Mouse (Mus musculus): Measurements from ENCODE around the gene Ppara. TPM values are rescaled to one million over a fixed set of nuclear protein-coding genes. Genes with fewer than 3 reads are reported as not detected.

The Ppara gene
- not detected in 3 replicates for total RNA-seq (2017)

DNA sequence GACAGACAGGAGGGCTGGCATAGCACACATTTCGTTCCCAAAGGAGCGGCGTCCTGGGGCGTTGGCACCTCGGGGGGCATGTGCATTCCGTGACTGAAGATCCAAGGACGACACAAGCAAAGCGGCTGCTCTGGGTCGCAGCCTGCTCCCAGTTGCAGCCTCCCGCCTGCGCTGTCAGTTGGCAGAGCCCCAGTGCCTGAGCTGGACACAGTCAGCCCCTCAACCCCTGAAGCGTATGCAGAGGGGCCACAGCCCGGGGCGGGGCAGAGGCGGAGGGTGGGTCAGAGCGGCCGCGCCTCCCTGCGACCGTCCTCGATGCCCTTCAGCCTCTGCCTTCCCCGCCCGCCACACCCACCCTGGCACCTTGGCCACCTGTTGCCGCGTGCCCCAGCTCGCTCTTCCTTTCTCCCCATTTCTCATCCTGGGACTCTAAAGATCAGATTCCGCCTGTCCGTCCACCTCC is at the start of gene Ppara:
Ppara (plus strand) TSS at position 413 of the 463 bp plus-strand sequence.
- no peak for ATAC-seq (replicated peaks; ENCODE audit: insufficient number of reproducible peaks, low FRiP score, low TSS enrichment, poor library complexity, severe bottlenecking)

GRCm38 (mm10) chr15:85686641-85687395 is 48.0 kb upstream of the Ppara start:
- ATAC-seq (replicated peaks; ENCODE audit: insufficient number of reproducible peaks, low FRiP score, low TSS enrichment, poor library complexity, severe bottlenecking): no peak

GRCm38 (mm10) chr15:85687630-85688410 is 47.0 kb upstream of the Ppara start:
- no peak for ATAC-seq (replicated peaks; ENCODE audit: insufficient number of reproducible peaks, low FRiP score, low TSS enrichment, poor library complexity, severe bottlenecking)

DNA sequence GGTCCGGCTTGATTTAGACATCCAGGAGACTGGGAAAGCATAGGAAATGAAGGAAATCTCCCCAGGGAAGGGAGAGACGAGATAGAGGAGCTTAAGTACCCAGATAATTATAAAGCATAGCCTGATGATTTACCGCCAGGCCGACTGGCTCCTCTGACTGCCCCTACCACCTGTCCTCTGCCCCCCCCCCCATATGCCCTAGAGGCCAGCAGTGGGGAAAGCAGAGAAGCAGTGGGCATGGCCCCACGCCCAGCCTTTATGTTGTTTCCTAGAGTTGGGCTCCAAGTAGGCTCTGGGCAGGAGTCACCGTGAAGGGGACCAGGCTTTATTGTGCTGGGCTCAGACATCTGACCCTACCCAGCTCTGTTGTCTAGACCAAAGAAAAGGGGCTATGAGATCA is 46.0 kb upstream of the Ppara start:
- no peak for ATAC-seq (replicated peaks; ENCODE audit: insufficient number of reproducible peaks, low FRiP score, low TSS enrichment, poor library complexity, severe bottlenecking)

GRCm38 (mm10) chr15:85689523-85689922 is 45.3 kb upstream of the Ppara start:
- ATAC-seq (replicated peaks; ENCODE audit: insufficient number of reproducible peaks, low FRiP score, low TSS enrichment, poor library complexity, severe bottlenecking): no peak

GRCm38 (mm10) chr15:85690058-85690457 is 44.7 kb upstream of the Ppara start:
- no peak for ATAC-seq (replicated peaks; ENCODE audit: insufficient number of reproducible peaks, low FRiP score, low TSS enrichment, poor library complexity, severe bottlenecking)

DNA sequence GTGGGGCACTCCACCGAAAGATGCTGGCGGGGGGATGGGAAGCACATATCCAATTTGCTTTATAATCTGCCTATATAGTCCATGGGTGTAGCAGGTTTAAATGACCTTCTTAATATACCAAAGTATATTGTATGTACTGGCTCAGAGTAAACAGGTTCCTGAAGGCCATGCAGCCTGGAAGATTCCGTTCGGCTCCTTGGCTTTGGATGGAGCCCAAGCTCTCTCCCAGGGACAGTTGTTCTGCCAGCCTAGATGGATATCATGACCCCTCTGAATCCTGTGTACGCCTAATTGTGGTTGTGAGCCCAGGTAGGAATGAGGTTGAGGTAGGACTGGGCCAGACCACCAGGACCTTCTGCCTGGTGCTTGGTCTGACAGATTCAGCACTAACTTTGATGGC is 43.9 kb upstream of the Ppara start:
- no peak for ATAC-seq (replicated peaks; ENCODE audit: insufficient number of reproducible peaks, low FRiP score, low TSS enrichment, poor library complexity, severe bottlenecking)

DNA sequence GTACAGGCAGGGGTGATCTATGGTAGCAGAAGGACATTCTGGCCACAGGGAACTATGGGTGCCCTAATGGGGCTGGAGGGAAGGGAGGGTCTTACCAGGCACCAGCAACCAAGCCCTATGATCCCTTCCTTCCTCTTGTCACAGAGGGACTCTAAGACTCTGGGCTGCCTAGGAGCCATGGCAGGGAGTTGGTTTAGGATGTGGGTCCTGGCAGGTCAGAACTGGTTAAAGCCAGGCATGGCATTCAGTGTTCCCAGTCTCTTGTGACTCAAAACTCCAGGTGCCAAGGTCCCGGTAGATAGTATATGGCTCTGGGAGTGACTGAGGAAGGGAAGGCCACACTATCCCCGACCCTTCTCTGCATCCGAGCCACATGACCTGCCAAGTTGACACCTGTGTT is 41.7 kb upstream of the Ppara start:
- no peak for ATAC-seq (replicated peaks; ENCODE audit: insufficient number of reproducible peaks, low FRiP score, low TSS enrichment, poor library complexity, severe bottlenecking)

DNA sequence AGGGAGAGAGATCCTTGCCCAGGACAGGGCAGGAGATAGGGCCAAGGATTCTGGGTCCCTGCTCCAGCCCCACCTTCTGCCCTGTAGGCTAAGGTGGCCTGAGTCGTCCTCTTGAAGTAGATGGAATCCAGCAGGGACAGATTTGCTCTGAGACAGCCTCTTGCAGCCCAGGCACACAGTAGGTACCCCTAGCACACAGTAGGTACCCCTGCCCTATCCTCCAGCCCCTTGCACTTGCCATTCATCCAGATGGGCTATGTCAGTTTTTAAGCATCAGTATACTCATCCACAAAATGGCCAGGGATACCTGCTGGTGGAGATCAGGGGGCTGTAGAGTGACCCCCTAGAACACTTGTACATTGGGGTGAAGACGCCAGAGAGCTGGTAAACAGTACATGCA is 41.0 kb upstream of the Ppara start:
- no peak for ATAC-seq (replicated peaks; ENCODE audit: insufficient number of reproducible peaks, low FRiP score, low TSS enrichment, poor library complexity, severe bottlenecking)

GRCm38 (mm10) chr15:85694379-85694778 is 40.4 kb upstream of the Ppara start:
- ATAC-seq (replicated peaks; ENCODE audit: insufficient number of reproducible peaks, low FRiP score, low TSS enrichment, poor library complexity, severe bottlenecking): no peak

- no peak for ATAC-seq (replicated peaks; ENCODE audit: insufficient number of reproducible peaks, low FRiP score, low TSS enrichment, poor library complexity, severe bottlenecking)
These were observed 39.5 kb upstream of the Ppara start for GRCm38 (mm10) chr15:85695304-85695703.

DNA sequence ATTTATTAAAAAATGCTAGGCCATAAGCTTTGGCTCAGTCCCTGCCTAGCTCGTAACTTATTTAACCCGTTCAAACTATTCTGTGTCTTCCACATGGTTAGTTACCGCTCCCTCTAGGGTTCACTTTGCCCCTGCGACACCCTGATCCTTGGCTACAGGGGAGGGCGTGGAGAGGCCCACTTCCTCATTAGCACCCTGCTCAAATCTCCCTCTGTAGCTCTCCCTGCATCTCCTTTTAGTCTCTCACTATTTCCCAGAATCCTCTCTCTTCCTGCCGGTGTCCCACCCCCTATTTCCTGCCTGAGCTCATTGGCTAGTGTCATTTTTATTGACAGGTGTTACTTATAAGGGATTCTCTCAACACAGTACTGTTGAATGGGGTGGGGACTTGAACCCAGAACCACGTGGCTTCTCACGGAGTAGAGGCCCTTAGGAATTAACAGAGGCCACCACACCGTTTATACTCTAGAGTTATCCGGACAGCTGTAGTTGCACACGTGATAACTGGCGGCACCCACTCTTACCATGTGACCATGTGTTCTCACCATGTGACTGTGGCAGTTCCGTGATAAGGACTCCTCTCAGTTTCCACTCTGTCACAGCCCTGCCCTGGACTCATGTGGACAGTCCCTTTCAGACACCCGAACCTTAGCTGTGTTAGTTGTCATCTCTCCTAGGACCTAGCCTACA is 36.3 kb upstream of the Ppara start:
- no peak for ATAC-seq (replicated peaks; ENCODE audit: insufficient number of reproducible peaks, low FRiP score, low TSS enrichment, poor library complexity, severe bottlenecking)

GRCm38 (mm10) chr15:85699452-85699851 is 35.3 kb upstream of the Ppara start:
- no peak for ATAC-seq (replicated peaks; ENCODE audit: insufficient number of reproducible peaks, low FRiP score, low TSS enrichment, poor library complexity, severe bottlenecking)

GRCm38 (mm10) chr15:85699862-85700501 is 34.8 kb upstream of the Ppara start:
- ATAC-seq (replicated peaks; ENCODE audit: insufficient number of reproducible peaks, low FRiP score, low TSS enrichment, poor library complexity, severe bottlenecking): no peak

DNA sequence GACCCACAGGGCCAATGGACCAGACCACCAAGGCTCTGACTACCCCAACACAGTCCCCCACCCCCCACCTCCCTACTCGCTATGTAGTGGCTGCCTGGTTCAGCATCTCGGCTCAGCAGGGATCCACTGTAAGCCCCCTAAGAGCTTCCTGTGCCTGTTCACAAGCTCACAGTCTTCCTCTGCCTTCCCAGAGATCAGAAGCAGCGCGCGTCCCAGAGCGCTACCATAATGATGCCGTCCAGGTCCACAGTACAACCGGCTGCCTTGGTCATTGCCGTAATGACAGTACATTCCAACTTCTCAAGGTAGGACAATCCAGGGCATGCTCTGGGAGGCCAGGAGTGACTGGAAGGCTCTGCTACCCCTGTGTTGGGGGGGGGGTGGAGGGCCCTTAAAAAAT is 34.1 kb upstream of the Ppara start:
- ATAC-seq (replicated peaks; ENCODE audit: insufficient number of reproducible peaks, low FRiP score, low TSS enrichment, poor library complexity, severe bottlenecking): no peak

GRCm38 (mm10) chr15:85701128-85701930 is 33.5 kb upstream of the Ppara start:
- no peak for ATAC-seq (replicated peaks; ENCODE audit: insufficient number of reproducible peaks, low FRiP score, low TSS enrichment, poor library complexity, severe bottlenecking)

DNA sequence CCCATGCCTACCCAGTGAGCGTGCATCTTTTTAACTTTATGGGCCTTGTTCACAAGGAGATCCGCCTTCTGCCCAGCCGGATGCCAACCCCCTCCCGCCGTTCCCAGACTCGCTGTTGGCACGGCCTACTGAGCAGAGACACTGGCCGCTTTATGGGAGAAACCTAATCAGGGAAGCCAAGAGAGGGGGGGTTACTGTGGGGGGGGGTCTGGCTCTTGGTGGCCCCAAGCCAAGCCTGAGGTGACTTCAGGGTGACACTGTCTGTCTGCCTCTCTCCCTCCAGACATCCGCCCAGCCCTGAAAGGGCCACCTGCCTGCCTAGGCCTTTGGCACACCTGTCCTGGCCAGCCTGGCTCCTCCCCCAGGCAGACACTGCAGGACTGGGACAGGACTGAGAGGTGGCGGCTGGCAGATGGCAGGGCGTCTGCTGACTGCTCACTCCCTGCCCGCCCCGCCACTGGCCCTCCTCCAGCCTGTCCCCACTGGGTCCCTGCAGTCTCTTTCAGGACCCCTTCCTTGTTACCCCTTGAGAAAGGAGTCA is 32.3 kb upstream of the Ppara start:
- ATAC-seq (replicated peaks; ENCODE audit: insufficient number of reproducible peaks, low FRiP score, low TSS enrichment, poor library complexity, severe bottlenecking): no peak

DNA sequence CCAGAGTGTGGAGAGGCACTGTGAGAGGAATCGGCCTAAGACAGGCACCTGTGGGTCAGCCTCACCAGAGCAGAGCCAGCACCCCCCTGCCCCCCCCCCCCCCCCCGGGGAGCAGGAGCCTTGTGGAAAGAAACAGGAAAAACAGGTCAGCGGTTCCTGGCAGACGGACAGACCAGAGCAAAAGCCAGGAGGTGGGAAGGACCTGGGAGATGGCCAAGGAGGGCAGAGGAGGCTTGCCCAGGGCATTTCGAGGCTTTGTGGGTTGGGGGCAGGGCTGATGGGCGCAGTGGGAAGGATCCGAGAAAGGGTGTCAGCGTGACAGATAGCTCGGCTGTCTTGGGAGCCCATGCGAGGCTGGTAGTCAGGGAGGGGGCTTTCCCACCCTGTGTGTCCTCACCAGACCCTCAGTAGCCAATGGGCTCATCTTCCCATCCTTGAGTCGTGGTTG is 31.6 kb upstream of the Ppara start:
- no peak for ATAC-seq (replicated peaks; ENCODE audit: insufficient number of reproducible peaks, low FRiP score, low TSS enrichment, poor library complexity, severe bottlenecking)

All from monocyte, adult 5-6 weeks (primary cell).